Mouse (Mus musculus) E14TG2a.4 (cell line): ENCODE measurements around the gene Tomm22.

ENCODE experiments used
- CTCF ChIP-seq: conservative IDR thresholded peaks from 2 replicates; pipeline ENCODE4 v1.5.1; 2014; ENCODE audit warnings: low read length
- POU5F1 ChIP-seq: IDR thresholded peaks from 2 replicates; pipeline ENCODE4 v1.6.1; 2014; ENCODE audit warnings: low read length, borderline replicate concordance

GRCm38 (mm10) chr15:79687646-79688267 is 17.1 kb downstream of the Tomm22 start, which contains the start of gene Josd1:
- no peak for TF ChIP-seq CTCF
- TF ChIP-seq POU5F1: no peak
